Mouse (Mus musculus): ENCODE measurements around the gene Dlec1. TPM values are rescaled to one million over a fixed set of nuclear protein-coding genes. Genes with fewer than 3 reads are reported as not detected.

Dlec1 gene
- polyA plus RNA-seq, 1 experiment from 2014 or later, result 1.9 TPM

- Histone ChIP-seq H3K4me2 (replicated peaks) (no peak overlapping the region), H3K4me3 (no peak overlapping the region), H3K27ac (no peak overlapping the region), H3K9ac (no peak overlapping the region), H3K4me1 (no peaks in the 10 kb centered on the region), H3K36me3 (no peaks in the 10 kb centered on the region), H3K27me3 (peaks cover 12% of the 10 kb centered on the region), H3K9me3 (replicated peaks) (no peaks in the 10 kb centered on the region)
- WGBS, result 61% methylated on average over 2 of the region's 2 CpGs
- no peak for ATAC-seq (ENCODE audit: low FRiP score)
Measured at GRCm38 (mm10) chr9:119151751-119152150, 49.5 kb downstream of the Dlec1 start.

- H3K4me2 ChIP-seq (replicated peaks), result no peak overlapping the region
- H3K27me3 ChIP-seq, result peaks cover 19% of the 10 kb centered on the region
- 85% methylated on average over 8 of the region's 8 CpGs for WGBS
- no peaks in the 10 kb centered on the region for H3K9me3 ChIP-seq (replicated peaks)
- H3K27ac ChIP-seq, result no peak overlapping the region
- H3K4me1 ChIP-seq, result no peaks in the 10 kb centered on the region
- ATAC-seq (ENCODE audit: low FRiP score), result no peak
- no peaks in the 10 kb centered on the region for H3K36me3 ChIP-seq
- no peak overlapping the region for H3K9ac ChIP-seq
- H3K4me3 ChIP-seq, result no peak overlapping the region
Measured at GRCm38 (mm10) chr9:119155416-119155815, 53.1 kb downstream of the Dlec1 start.

GRCm38 (mm10) chr9:119155826-119156225, 53.5 kb downstream of the Dlec1 start:
- H3K4me1 ChIP-seq, result no peaks in the 10 kb centered on the region
- no peaks in the 10 kb centered on the region for H3K36me3 ChIP-seq
- no peak; the same call in 1 of the 2 replicates for ATAC-seq (ENCODE audit: low FRiP score)
- peak overlapping the region; percentile 70 for H3K4me2 ChIP-seq (replicated peaks)
- no peak overlapping the region for H3K27ac ChIP-seq
- H3K4me3 ChIP-seq, result no peak overlapping the region
- H3K27me3 ChIP-seq, result peaks cover 19% of the 10 kb centered on the region
- H3K9me3 ChIP-seq (replicated peaks), result no peaks in the 10 kb centered on the region
- no peak overlapping the region for H3K9ac ChIP-seq
- 61% methylated on average over 7 of the region's 7 CpGs for WGBS

- no peaks in the 10 kb centered on the region for H3K36me3 ChIP-seq
- H3K9ac ChIP-seq, result peak within 1 kb of the TSS; percentile 62
- WGBS, result 1% methylated on average over 62 of the region's 65 CpGs
- peak within 1 kb of the TSS; percentile 56 for H3K4me3 ChIP-seq
- peaks cover 19% of the 10 kb centered on the region for H3K27me3 ChIP-seq
- ATAC-seq (ENCODE audit: low FRiP score), result peak; percentile 91
- H3K4me2 ChIP-seq (replicated peaks), result peak within 1 kb of the TSS; percentile 70
- no peak within 1 kb of the TSS for H3K27ac ChIP-seq
- H3K4me1 ChIP-seq, result no peaks in the 10 kb centered on the region
- no peaks in the 10 kb centered on the region for H3K9me3 ChIP-seq (replicated peaks)
Measured at GRCm38 (mm10) chr9:119156278-119157201, 54.3 kb downstream of the Dlec1 start, which contains the start of gene Acaa1b. Acaa1b (minus strand) TSS chr9:119157093.

- no peaks in the 10 kb centered on the region for H3K9me3 ChIP-seq (replicated peaks)
- no peaks in the 10 kb centered on the region for H3K4me1 ChIP-seq
- no peak within 1 kb of the TSS for H3K27ac ChIP-seq
- ATAC-seq (ENCODE audit: low FRiP score), result no peak
- no peaks in the 10 kb centered on the region for H3K36me3 ChIP-seq
- 62% methylated on average over 4 of the region's 4 CpGs for WGBS
- H3K9ac ChIP-seq, result no peak within 1 kb of the TSS
- H3K4me3 ChIP-seq, result no peak within 1 kb of the TSS
- H3K27me3 ChIP-seq, result peaks cover 19% of the 10 kb centered on the region
- H3K4me2 ChIP-seq (replicated peaks), result no peak within 1 kb of the TSS
Measured at GRCm38 (mm10) chr9:119158861-119159260, 56.6 kb downstream of the Dlec1 start, which contains the start of gene Gm47289. Gm47289 (plus strand) TSS chr9:119159161.

- Histone ChIP-seq H3K27me3 (peaks cover 12% of the 10 kb centered on the region), H3K27ac (no peak overlapping the region), H3K4me2 (replicated peaks) (no peak overlapping the region), H3K9me3 (replicated peaks) (no peaks in the 10 kb centered on the region), H3K9ac (no peak overlapping the region), H3K4me3 (no peak overlapping the region), H3K4me1 (no peaks in the 10 kb centered on the region), H3K36me3 (no peaks in the 10 kb centered on the region)
- no peak for ATAC-seq (ENCODE audit: low FRiP score)
- WGBS, result 87% methylated on average over 3 of the region's 3 CpGs
Measured at GRCm38 (mm10) chr9:119160689-119161088, 58.4 kb downstream of the Dlec1 start.

- Histone ChIP-seq H3K9ac (no peak overlapping the region), H3K4me3 (no peak overlapping the region), H3K4me2 (replicated peaks) (no peak overlapping the region), H3K27me3 (no peaks in the 10 kb centered on the region), H3K27ac (no peak overlapping the region), H3K4me1 (no peaks in the 10 kb centered on the region), H3K9me3 (replicated peaks) (no peaks in the 10 kb centered on the region), H3K36me3 (no peaks in the 10 kb centered on the region)
- 91% methylated on average over 7 of the region's 7 CpGs for WGBS
- no peak for ATAC-seq (ENCODE audit: low FRiP score)
Measured at GRCm38 (mm10) chr9:119164743-119165142, 62.5 kb downstream of the Dlec1 start.

GRCm38 (mm10) chr9:119165548-119165947, 63.3 kb downstream of the Dlec1 start:
- Histone ChIP-seq H3K27ac (no peak overlapping the region), H3K36me3 (no peaks in the 10 kb centered on the region), H3K27me3 (no peaks in the 10 kb centered on the region), H3K9me3 (replicated peaks) (no peaks in the 10 kb centered on the region), H3K9ac (no peak overlapping the region), H3K4me2 (replicated peaks) (no peak overlapping the region), H3K4me1 (no peaks in the 10 kb centered on the region), H3K4me3 (no peak overlapping the region)
- no peak for ATAC-seq (ENCODE audit: low FRiP score)
- WGBS, result 92% methylated on average over 6 of the region's 6 CpGs

- no peak for ATAC-seq (ENCODE audit: low FRiP score)
- WGBS, result 91% methylated on average over 2 of the region's 2 CpGs
- no peaks in the 10 kb centered on the region for H3K4me1 ChIP-seq
- no peaks in the 10 kb centered on the region for H3K9me3 ChIP-seq (replicated peaks)
- no peak overlapping the region for H3K27ac ChIP-seq
- H3K9ac ChIP-seq, result no peak overlapping the region
- H3K4me2 ChIP-seq (replicated peaks), result no peak overlapping the region
- no peaks in the 10 kb centered on the region for H3K36me3 ChIP-seq
- no peaks in the 10 kb centered on the region for H3K27me3 ChIP-seq
- no peak overlapping the region for H3K4me3 ChIP-seq
Measured at GRCm38 (mm10) chr9:119167608-119168007, 65.3 kb downstream of the Dlec1 start.

GRCm38 (mm10) chr9:119179292-119179691, 77.0 kb downstream of the Dlec1 start:
- WGBS, result 91% methylated on average over 11 of the region's 11 CpGs
- no peak for ATAC-seq (ENCODE audit: low FRiP score)
- Histone ChIP-seq H3K9me3 (replicated peaks) (no peaks in the 10 kb centered on the region), H3K4me3 (no peak overlapping the region), H3K4me1 (0 out of 2 replicates have a peak, but pooled peaks cover 3% of the 10 kb centered on the region), H3K27ac (no peak overlapping the region), H3K4me2 (replicated peaks) (no peak overlapping the region), H3K36me3 (no peaks in the 10 kb centered on the region), H3K9ac (no peak overlapping the region), H3K27me3 (no peaks in the 10 kb centered on the region)

GRCm38 (mm10) chr9:119181241-119181728, 79.0 kb downstream of the Dlec1 start:
- H3K36me3 ChIP-seq, result no peaks in the 10 kb centered on the region
- no peak overlapping the region for H3K9ac ChIP-seq
- H3K27me3 ChIP-seq, result no peaks in the 10 kb centered on the region
- no peak overlapping the region for H3K4me2 ChIP-seq (replicated peaks)
- no peak overlapping the region for H3K4me3 ChIP-seq
- 56% methylated on average over 3 of the region's 3 CpGs for WGBS
- no peak overlapping the region for H3K27ac ChIP-seq
- no peak for ATAC-seq (ENCODE audit: low FRiP score)
- 0 out of 2 replicates have a peak, but pooled peaks cover 3% of the 10 kb centered on the region for H3K4me1 ChIP-seq
- no peaks in the 10 kb centered on the region for H3K9me3 ChIP-seq (replicated peaks)

GRCm38 (mm10) chr9:119192202-119192990, 90.1 kb downstream of the Dlec1 start:
- 35% methylated on average over 11 of the region's 11 CpGs for WGBS
- Histone ChIP-seq H3K9ac (no peak overlapping the region), H3K4me1 (no peaks in the 10 kb centered on the region), H3K36me3 (no peaks in the 10 kb centered on the region), H3K9me3 (replicated peaks) (no peaks in the 10 kb centered on the region), H3K27ac (no peak overlapping the region), H3K4me3 (no peak overlapping the region), H3K4me2 (replicated peaks) (no peak overlapping the region), H3K27me3 (no peaks in the 10 kb centered on the region)
- no peak for ATAC-seq (ENCODE audit: low FRiP score)
